Mouse (Mus musculus): Measurements from ENCODE around the gene Slc30a5.

Gene Slc30a5

GRCm38 (mm10) chr13:100755329-100755728 lies 77.9 kb downstream of the Slc30a5 start:
- no peak for DNase-seq (ENCODE audit: low spot score)

GRCm38 (mm10) chr13:100754186-100754585 lies 79.0 kb downstream of the Slc30a5 start:
- DNase-seq (ENCODE audit: low spot score) = no peak

DNA sequence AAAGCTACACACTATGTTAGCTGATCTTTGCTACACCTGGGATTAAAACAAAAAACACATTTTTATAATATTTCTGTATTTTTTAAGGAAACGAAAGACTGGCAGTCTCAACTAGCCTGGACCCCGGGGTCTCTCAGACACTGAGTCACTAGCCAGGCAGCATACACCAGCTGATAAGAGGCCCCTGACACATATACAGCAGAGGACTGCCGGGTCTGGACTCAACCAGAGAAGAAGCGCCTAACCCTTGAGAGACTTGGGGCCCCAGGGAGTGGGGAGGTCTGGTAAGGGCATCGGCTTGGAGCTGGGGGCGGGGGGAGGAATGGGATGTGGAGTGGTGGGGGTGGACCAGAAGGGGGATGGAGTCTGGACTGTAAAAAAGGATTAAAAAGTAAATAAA lies 80.2 kb downstream of the Slc30a5 start:
- no peak for DNase-seq (ENCODE audit: low spot score)

Data from embryo, embryonic 10 days (tissue).